Mouse (Mus musculus) kidney, adult 9 months (tissue): ENCODE measurements around the gene Rnase11.

Source experiments
- DNase-seq: peaks from one replicate; pipeline ENCODE4 v3.0.0; 2022

Gene Rnase11

GRCm38 (mm10) chr14:51007914-51008713, 41.8 kb downstream of the Rnase11 start:
- peak; percentile 50 for DNase-seq

GRCm38 (mm10) chr14:51007152-51007801, 42.7 kb downstream of the Rnase11 start, which contains the start of gene Rnase10:
Gene Rnase10 (plus strand): TSS chr14:51007751.
- DNase-seq, result no peak
